8 mouse cellular contexts compared by ENCODE assay signal in the genomic region with DNA sequence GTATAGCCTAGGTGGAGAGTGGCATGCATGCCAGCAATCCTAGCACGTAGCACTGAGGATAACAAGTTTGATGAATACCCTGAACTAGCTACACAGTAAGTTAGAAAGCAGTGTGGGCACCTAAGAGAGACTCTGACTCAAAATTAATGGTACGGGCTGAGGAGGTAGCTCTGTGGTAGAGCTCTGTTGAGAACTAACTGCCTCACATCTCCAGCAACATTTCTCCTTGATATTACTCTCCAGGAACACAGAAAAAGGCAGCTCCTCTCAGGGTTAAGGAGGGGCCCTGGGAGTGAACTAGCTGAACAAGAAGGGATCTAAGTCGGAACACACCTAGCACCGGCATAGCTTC. TPM values are rescaled to one million over a fixed set of nuclear protein-coding genes. Genes with fewer than 3 reads are reported as not detected.
DNase-seq lines count a peak whose midpoint lies in the region; ATAC-seq and TF ChIP-seq lines count a peak whose summit lies in the region.

No protein-coding gene starts in this region.

- H3K4me1 ChIP-seq in liver, embryonic 13.5 days (replicated peaks) = peaks cover 29% of the 10 kb centered on the region
- H3K4me1 ChIP-seq in stomach, postnatal 0 days (replicated peaks; ENCODE audit: control insufficient read depth, insufficient read depth) = no peaks in the 10 kb centered on the region

- 40% methylated on average over 4 of the region's 4 CpGs for WGBS in liver, embryonic 13.5 days (ENCODE audit: insufficient replicate concordance)
- WGBS in stomach, postnatal 0 days = 41% methylated on average over 4 of the region's 4 CpGs

- ATAC-seq in liver, embryonic 13.5 days (ENCODE audit: low read depth) = peak; percentile 16
- ATAC-seq in stomach, postnatal 0 days (ENCODE audit: low FRiP score, low TSS enrichment) = no peak

- H3K27me3 ChIP-seq in liver, embryonic 13.5 days = no peaks in the 10 kb centered on the region
- no peaks in the 10 kb centered on the region for H3K27me3 ChIP-seq in stomach, postnatal 0 days (ENCODE audit: control insufficient read depth, insufficient read depth, low read length)

- TF ChIP-seq EP300 in stomach, postnatal 0 days (optimal IDR thresholded peaks at IDR 0.05) = no peak

- peak overlapping the region; percentile 85 for H3K4me3 ChIP-seq in liver, embryonic 13.5 days (replicated peaks)
- peak overlapping the region; percentile 86 for H3K4me3 ChIP-seq in stomach, postnatal 0 days (ENCODE audit: low read depth, low read length)

- peaks cover 14% of the 10 kb centered on the region for H3K36me3 ChIP-seq in liver, embryonic 13.5 days
- H3K36me3 ChIP-seq in stomach, postnatal 0 days (ENCODE audit: control insufficient read depth, insufficient read depth, low read length) = 0 out of 2 replicates have a peak, but pooled peaks cover 3% of the 10 kb centered on the region

- peak; percentile 3 for DNase-seq in gastrocnemius, adult 18-20 months (ENCODE audit: low spot score)
- DNase-seq in gastrocnemius, postnatal 4 days (ENCODE audit: low spot score in 2 of 2) = no peak
- peak; percentile 11 for DNase-seq in thymus, postnatal 4 days
- DNase-seq in thymus, postnatal 0 days (ENCODE audit: low spot score) = no peak
- DNase-seq in liver, embryonic 13.5 days = no peak
- no peak for DNase-seq in stomach, postnatal 0 days (ENCODE audit: low spot score)
- no peak for DNase-seq in cerebellum, postnatal 14 days
- DNase-seq in ovary, postnatal 36 days (ENCODE audit: low spot score) = no peak

- peak overlapping the region; percentile 79 for H3K4me2 ChIP-seq in liver, embryonic 13.5 days
- peak overlapping the region; percentile 56 for H3K4me2 ChIP-seq in stomach, postnatal 0 days (replicated peaks; ENCODE audit: low read depth)

- peak overlapping the region; percentile 51 for H3K27ac ChIP-seq in liver, embryonic 13.5 days
- H3K27ac ChIP-seq in stomach, postnatal 0 days (replicated peaks) = peak overlapping the region; percentile 71

- TF ChIP-seq CTCF in stomach, postnatal 0 days (IDR thresholded peaks at IDR 0.05; ENCODE audit: low read depth) = no peak

- H3K9ac ChIP-seq in liver, embryonic 13.5 days = peak overlapping the region; percentile 56
- H3K9ac ChIP-seq in stomach, postnatal 0 days (ENCODE audit: low read length) = no peak overlapping the region

- no peaks in the 10 kb centered on the region for H3K9me3 ChIP-seq in liver, embryonic 13.5 days (replicated peaks)
- H3K9me3 ChIP-seq in stomach, postnatal 0 days (ENCODE audit: control insufficient read depth, low read length) = no peaks in the 10 kb centered on the region

RNA-seq across cellular contexts. Expression of a gene that starts 24.2 kb away (rescaled TPM):
- 10 to 100 TPM; 10.4 to 16.0 TPM for total RNA-seq in gastrocnemius, adult 18-20 months (2021)
- 10 to 100 TPM; 39.0 to 41.3 TPM for total RNA-seq in gastrocnemius, postnatal 4 days (2021)
- polyA plus RNA-seq in thymus, postnatal 0 days (2015; fragmentation: Nextera tagmentation; extraction: Ambion mirVana) = 3.9 and 4.5 TPM in 2 replicates
- 23.4 and 30.3 TPM in 2 replicates for polyA plus RNA-seq in liver, embryonic 13.5 days (2015; fragmentation: Nextera tagmentation; extraction: Ambion mirVana)
- polyA plus RNA-seq in stomach, postnatal 0 days (2015; fragmentation: Nextera tagmentation; extraction: Ambion mirVana) = 18.7 and 20.0 TPM in 2 replicates

Comparison
In these comparisons a context has a peak if more than half of its experiments do, and no peak if none do; other contexts are left out.
1. DNase-seq: peak in gastrocnemius, adult 18-20 months (single experiment) and thymus, postnatal 4 days (single experiment); none in gastrocnemius, postnatal 4 days (0 of 2), thymus, postnatal 0 days (single experiment), liver, embryonic 13.5 days (single experiment), stomach, postnatal 0 days (single experiment), cerebellum, postnatal 14 days (0 of 2) and ovary, postnatal 36 days (single experiment).